ENCODE assay signal across 11 mouse cellular contexts in genomic region chr14:75034240-75034639, GRCm38 (mm10). TPM values are rescaled to one million over a fixed set of nuclear protein-coding genes. Genes with fewer than 3 reads are reported as not detected.
DNase-seq lines count a peak whose midpoint lies in the region; ATAC-seq and TF ChIP-seq lines count a peak whose summit lies in the region.
"Had no signal": no experiment of that assay in that cellular context is flagged by ENCODE, and none has a peak within 500 bp of the region (broad histone marks: within the 10 kb centered on the region; RNA-seq: fewer than 3 reads in every experiment).

No protein-coding gene starts in this region.

- TF ChIP-seq POLR2A in MEL (IDR thresholded peaks at IDR 0.05; ENCODE audit: control insufficient read depth in 1 of 2, insufficient read depth in 1 of 2, low read depth in 1 of 2, low read length in 2 of 2, poor library complexity in 1 of 2), result no peak

- no peaks in the 10 kb centered on the region for H3K9me3 ChIP-seq in MEL (replicated peaks; ENCODE audit: insufficient read depth, low read length)
- no peaks in the 10 kb centered on the region for H3K9me3 ChIP-seq in liver, embryonic 13.5 days (replicated peaks)
- no peaks in the 10 kb centered on the region for H3K9me3 ChIP-seq in hindbrain, embryonic 16.5 days (ENCODE audit: control insufficient read depth, low read length)
- H3K9me3 ChIP-seq: embryonic facial prominence, embryonic 15.5 days; hindbrain, embryonic 12.5 days had no signal

- 18% methylated on average over 3 of the region's 3 CpGs for WGBS in liver, embryonic 13.5 days (ENCODE audit: insufficient replicate concordance)
- 80% methylated on average over 3 of the region's 3 CpGs for WGBS in hindbrain, embryonic 16.5 days

- no peak for TF ChIP-seq CTCF in MEL (IDR thresholded peaks at IDR 0.05 in 2 of 3, conservative IDR thresholded peaks at IDR 0.05 in 1 of 3; ENCODE audit: control insufficient read depth in 1 of 3, insufficient read depth in 1 of 3, low read depth in 2 of 3, low read length in 3 of 3, poor library complexity in 1 of 3, severe bottlenecking in 1 of 3)

- peak; percentile 69 for ATAC-seq in liver, embryonic 13.5 days (ENCODE audit: low read depth)
- no peak for ATAC-seq in hindbrain, embryonic 16.5 days

- H3K79me2 ChIP-seq in MEL (ENCODE audit: control insufficient read depth, insufficient read depth, low read length, poor library complexity), result no peaks in the 10 kb centered on the region

- H3K4me3 ChIP-seq in MEL (ENCODE audit: control insufficient read depth in 1 of 2, insufficient read depth in 1 of 2, low read depth in 2 of 2, low read length in 2 of 2), result no peak overlapping the region
- H3K4me3 ChIP-seq in liver, embryonic 13.5 days (replicated peaks), result no peak overlapping the region
- H3K4me3 ChIP-seq in hindbrain, embryonic 16.5 days (ENCODE audit: low read length), result no peak overlapping the region
- H3K4me3 ChIP-seq: embryonic facial prominence, embryonic 15.5 days; hindbrain, embryonic 12.5 days had no signal

- H3K36me3 ChIP-seq in MEL (ENCODE audit: control insufficient read depth in 1 of 2, insufficient read depth in 2 of 2, low read length in 2 of 2), result peaks cover 0 to 3% of the 10 kb centered on the region in 2 experiments; a peak in 1 of 4 replicates
- no peaks in the 10 kb centered on the region for H3K36me3 ChIP-seq in liver, embryonic 13.5 days
- H3K36me3 ChIP-seq in hindbrain, embryonic 16.5 days (ENCODE audit: control insufficient read depth, insufficient read depth, low read length), result no peaks in the 10 kb centered on the region
- H3K36me3 ChIP-seq: embryonic facial prominence, embryonic 15.5 days; hindbrain, embryonic 12.5 days had no signal

- DNase-seq in CD4-positive helper T cell, adult 2 months (ENCODE audit: low read depth, low spot score), result peak; percentile 54
- DNase-seq in MEL (ENCODE audit: low read depth, low spot score), result peak; percentile 83
- DNase-seq in liver, embryonic 13.5 days, result peak; percentile 26
- peak; percentile 64 for DNase-seq in naive thymus-derived CD4-positive, alpha-beta T cell, adult 2 months (ENCODE audit: low read depth)
- DNase-seq in adrenal gland, postnatal 10 days, result no peak
- no peak for DNase-seq in Muller cell, postnatal 12 days (ENCODE audit: inconsistent ontology term)
- DNase-seq: cerebellum, adult 11 months; gastrocnemius, postnatal 36 days had no signal

- no peak overlapping the region for H3K9ac ChIP-seq in MEL (ENCODE audit: control insufficient read depth, low read depth, low read length, poor library complexity, severe bottlenecking)
- no peak overlapping the region for H3K9ac ChIP-seq in liver, embryonic 13.5 days
- no peak overlapping the region for H3K9ac ChIP-seq in hindbrain, embryonic 16.5 days (ENCODE audit: low read depth, low read length)
- H3K9ac ChIP-seq: embryonic facial prominence, embryonic 15.5 days; hindbrain, embryonic 12.5 days had no signal

- no peak for TF ChIP-seq RAD21 in MEL (IDR thresholded peaks at IDR 0.05; ENCODE audit: low read depth, low read length)

- no peaks in the 10 kb centered on the region for H3K27me3 ChIP-seq in MEL (ENCODE audit: control insufficient read depth in 1 of 2, insufficient read depth in 2 of 2, low read length in 2 of 2)
- no peaks in the 10 kb centered on the region for H3K27me3 ChIP-seq in liver, embryonic 13.5 days
- H3K27me3 ChIP-seq in hindbrain, embryonic 16.5 days (replicated peaks; ENCODE audit: control insufficient read depth, insufficient read depth, low read length), result no peaks in the 10 kb centered on the region
- H3K27me3 ChIP-seq: embryonic facial prominence, embryonic 15.5 days; hindbrain, embryonic 12.5 days had no signal

- no peak overlapping the region for H3K4me2 ChIP-seq in liver, embryonic 13.5 days
- H3K4me2 ChIP-seq in hindbrain, embryonic 16.5 days (ENCODE audit: low read length), result no peak overlapping the region
- H3K4me2 ChIP-seq: embryonic facial prominence, embryonic 15.5 days; hindbrain, embryonic 12.5 days had no signal

- TF ChIP-seq EP300 in MEL (IDR thresholded peaks at IDR 0.05; ENCODE audit: low read depth in 1 of 2, low read length in 2 of 2), result peak in 1 of 2 experiments; percentile 61; a peak in 1 of 4 replicates

- H3K27ac ChIP-seq in MEL (ENCODE audit: control insufficient read depth, low read depth, low read length), result peak overlapping the region; percentile 26
- H3K27ac ChIP-seq in liver, embryonic 13.5 days, result no peak overlapping the region
- H3K27ac ChIP-seq in hindbrain, embryonic 16.5 days (ENCODE audit: low read depth, low read length), result no peak overlapping the region
- H3K27ac ChIP-seq: embryonic facial prominence, embryonic 15.5 days; hindbrain, embryonic 12.5 days had no signal

- H3K4me1 ChIP-seq in MEL (ENCODE audit: control insufficient read depth in 1 of 2, insufficient read depth in 2 of 2, low read length in 2 of 2), result peaks cover 0 to 11% of the 10 kb centered on the region in 2 experiments; a peak in 2 of 4 replicates
- H3K4me1 ChIP-seq in liver, embryonic 13.5 days (replicated peaks), result peaks cover 20% of the 10 kb centered on the region; the same call in 1 of the 2 replicates
- H3K4me1 ChIP-seq in hindbrain, embryonic 16.5 days (ENCODE audit: control insufficient read depth, insufficient read depth, low read depth, low read length), result no peaks in the 10 kb centered on the region
- H3K4me1 ChIP-seq: embryonic facial prominence, embryonic 15.5 days; hindbrain, embryonic 12.5 days had no signal

TF ChIP-seq in MEL, 35 proteins besides CTCF, POLR2A, EP300 and RAD21:
- TF ChIP-seq TAL1 (IDR thresholded peaks at IDR 0.05; ENCODE audit: low read length) (peak; percentile 75), ETS1 (IDR thresholded peaks at IDR 0.05; ENCODE audit: low read depth, low read length) (no peak), UBTF (IDR thresholded peaks at IDR 0.05; ENCODE audit: borderline replicate concordance, insufficient read depth, low read depth, low read length) (no peak), CHD2 (IDR thresholded peaks at IDR 0.05; ENCODE audit: low read length) (no peak), GATA1 (IDR thresholded peaks at IDR 0.05; ENCODE audit: low read depth, low read length) (peak; percentile 65), TCF12 (IDR thresholded peaks at IDR 0.05; ENCODE audit: low read depth, low read length) (no peak), RCOR1 (IDR thresholded peaks at IDR 0.05; ENCODE audit: low read depth, low read length) (no peak), KAT2A (conservative IDR thresholded peaks at IDR 0.05; ENCODE audit: low read depth, low read length) (no peak)

RNA-seq across cellular contexts. Expression of gene Rubcnl, which starts 18.4 kb away (rescaled TPM):
- 0.04 and 0.13 TPM in 2 replicates for total RNA-seq in MEL (2012; rRNA removed)
- under 1 TPM in 1 of 2 experiments, not detected in 1; 0.06 TPM for polyA plus RNA-seq in MEL (2012; ENCODE audit: insufficient read depth in 1 of 2, insufficient read length in 2 of 2, low read depth in 1 of 2, low replicate concordance in 2 of 2, missing spikeins in 1 of 2)
- polyA plus RNA-seq in liver, embryonic 13.5 days (2015; fragmentation: Nextera tagmentation; extraction: Ambion mirVana), result 0.20 and 0.24 TPM in 2 replicates
- total RNA-seq in adrenal gland, postnatal 10 days (2021), result 1 to 10 TPM; 1.4 to 1.8 TPM
- 0.29 and 0.31 TPM in 2 replicates for polyA plus RNA-seq in hindbrain, embryonic 16.5 days (2015; fragmentation: Nextera tagmentation; extraction: Ambion mirVana)

Comparison
In these comparisons a context has a peak if more than half of its experiments do, and no peak if none do; other contexts are left out.
1. DNase-seq: peak in CD4-positive helper T cell, adult 2 months (single experiment), MEL (single experiment), liver, embryonic 13.5 days (single experiment) and naive thymus-derived CD4-positive, alpha-beta T cell, adult 2 months (single experiment); none in adrenal gland, postnatal 10 days (single experiment) and Muller cell, postnatal 12 days (single experiment).